Mouse (Mus musculus): ENCODE results near the gene Wdr46. TPM values are rescaled to one million over a fixed set of nuclear protein-coding genes. Genes with fewer than 3 reads are reported as not detected.

The Wdr46 gene
- polyA plus RNA-seq, 1 experiment from 2014 or later: 17.1 TPM

DNA sequence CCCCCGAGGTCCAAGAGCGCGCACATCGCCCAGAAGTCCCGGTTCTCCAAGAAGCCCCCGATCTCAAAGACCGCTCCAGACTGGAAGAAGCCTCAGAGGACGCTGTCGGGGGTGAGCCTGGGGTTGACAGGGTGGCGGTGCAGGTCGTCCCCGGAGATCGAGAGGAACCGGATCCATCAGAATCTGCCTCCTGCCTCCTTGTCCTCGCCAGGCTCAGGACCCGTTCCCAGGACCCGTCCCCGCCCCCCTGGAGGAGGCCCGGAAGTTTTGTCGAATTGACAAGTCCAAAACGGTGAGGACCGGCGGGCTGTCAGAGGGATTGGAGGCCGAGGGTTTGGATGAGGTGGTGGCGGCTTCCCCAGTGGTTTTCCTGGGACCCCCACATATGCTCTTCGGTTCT lies 521 bp downstream of the Wdr46 start:
- Histone ChIP-seq H3K9ac (ENCODE audit: low read length) (peak overlapping the region; percentile 85), H3K4me2 (replicated peaks; ENCODE audit: low read depth) (peak overlapping the region; percentile 92), H3K4me3 (ENCODE audit: low read depth, low read length) (peak overlapping the region; percentile 70), H3K27me3 (ENCODE audit: control insufficient read depth, insufficient read depth, low read length) (no peaks in the 10 kb centered on the region), H3K9me3 (ENCODE audit: control insufficient read depth, low read length) (no peaks in the 10 kb centered on the region), H3K36me3 (ENCODE audit: control insufficient read depth, insufficient read depth, low read length) (peaks cover 4% of the 10 kb centered on the region), H3K4me1 (replicated peaks; ENCODE audit: control insufficient read depth, insufficient read depth) (peaks cover 6% of the 10 kb centered on the region; the same call in 1 of the 2 replicates), H3K27ac (replicated peaks) (no peak overlapping the region)
- peak; percentile 46 for DNase-seq (ENCODE audit: low spot score)
- 1% methylated on average over 26 of the region's 26 CpGs for WGBS
- no peak for TF ChIP-seq CTCF (IDR thresholded peaks at IDR 0.05; ENCODE audit: low read depth)
- no peak for TF ChIP-seq EP300 (optimal IDR thresholded peaks at IDR 0.05)
- ATAC-seq (ENCODE audit: low FRiP score, low TSS enrichment): peak; percentile 5; the same call in 1 of the 2 replicates

DNA sequence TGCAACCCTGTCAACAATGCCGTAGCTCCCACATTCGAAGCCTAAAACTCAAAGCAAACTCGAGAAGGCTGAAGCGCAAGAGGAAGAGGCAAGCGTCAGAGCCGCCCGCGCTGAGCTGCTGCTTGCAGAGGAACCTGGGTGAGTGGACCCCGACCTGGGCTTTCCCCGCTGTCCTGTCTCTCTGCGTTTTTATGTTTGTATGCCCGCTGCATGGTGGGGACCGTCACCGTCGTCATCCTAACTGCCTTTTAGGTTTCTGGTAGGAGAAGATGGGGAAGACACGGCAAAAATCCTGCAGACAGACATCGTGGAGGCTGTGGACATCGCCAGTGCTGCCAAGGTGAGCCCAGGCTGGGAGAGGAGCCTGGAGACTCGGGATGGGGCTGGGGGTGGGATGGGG lies 921 bp downstream of the Wdr46 start:
- ATAC-seq (ENCODE audit: low FRiP score, low TSS enrichment): no peak
- WGBS: 48% methylated on average over 19 of the region's 19 CpGs

DNA sequence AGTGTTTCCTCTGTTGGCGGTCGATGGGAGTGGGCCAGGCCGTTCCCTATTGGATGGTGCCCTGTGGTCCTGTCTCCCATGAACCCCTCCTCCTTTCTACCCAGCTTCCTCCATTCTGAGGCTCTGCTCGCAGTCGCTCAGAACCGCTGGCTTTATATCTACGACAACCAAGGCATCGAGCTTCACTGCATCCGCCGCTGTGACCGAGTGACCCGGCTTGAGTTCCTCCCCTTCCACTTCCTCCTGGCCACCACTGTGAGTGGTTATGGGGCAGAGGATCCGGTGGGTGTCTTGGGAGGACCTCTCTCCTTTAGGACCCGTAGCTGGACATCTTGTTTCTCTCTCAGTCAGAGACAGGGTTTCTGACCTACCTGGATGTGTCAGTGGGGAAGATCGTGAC lies 3.0 kb downstream of the Wdr46 start:
- Histone ChIP-seq H3K27me3 (ENCODE audit: control insufficient read depth, insufficient read depth, low read length) (no peaks in the 10 kb centered on the region), H3K36me3 (ENCODE audit: control insufficient read depth, insufficient read depth, low read length) (peaks cover 7% of the 10 kb centered on the region), H3K27ac (replicated peaks) (no peak overlapping the region), H3K4me2 (replicated peaks; ENCODE audit: low read depth) (no peak overlapping the region), H3K9me3 (ENCODE audit: control insufficient read depth, low read length) (no peaks in the 10 kb centered on the region), H3K4me3 (ENCODE audit: low read depth, low read length) (no peak overlapping the region), H3K4me1 (replicated peaks; ENCODE audit: control insufficient read depth, insufficient read depth) (peaks cover 6% of the 10 kb centered on the region; the same call in 1 of the 2 replicates), H3K9ac (ENCODE audit: low read length) (no peak overlapping the region)
- ATAC-seq (ENCODE audit: low FRiP score, low TSS enrichment) (no peak), DNase-seq (ENCODE audit: low spot score) (no peak)
- TF ChIP-seq CTCF (IDR thresholded peaks at IDR 0.05; ENCODE audit: low read depth): no peak
- TF ChIP-seq EP300 (optimal IDR thresholded peaks at IDR 0.05): no peak
- WGBS: 90% methylated on average over 15 of the region's 15 CpGs

More for the DNA sequence above, 921 bp downstream of the Wdr46 start:
- peaks cover 4% of the 10 kb centered on the region for H3K36me3 ChIP-seq (ENCODE audit: control insufficient read depth, insufficient read depth, low read length)
- H3K4me2 ChIP-seq (replicated peaks; ENCODE audit: low read depth): peak overlapping the region; percentile 92
- H3K4me1 ChIP-seq (replicated peaks; ENCODE audit: control insufficient read depth, insufficient read depth): peaks cover 6% of the 10 kb centered on the region; the same call in 1 of the 2 replicates
- H3K4me3 ChIP-seq (ENCODE audit: low read depth, low read length): peak overlapping the region; percentile 70
- no peaks in the 10 kb centered on the region for H3K27me3 ChIP-seq (ENCODE audit: control insufficient read depth, insufficient read depth, low read length)
- no peaks in the 10 kb centered on the region for H3K9me3 ChIP-seq (ENCODE audit: control insufficient read depth, low read length)
- DNase-seq (ENCODE audit: low spot score): no peak
- H3K27ac ChIP-seq (replicated peaks): no peak overlapping the region
- peak overlapping the region; percentile 85 for H3K9ac ChIP-seq (ENCODE audit: low read length)
- no peak for TF ChIP-seq EP300 (optimal IDR thresholded peaks at IDR 0.05)
- no peak for TF ChIP-seq CTCF (IDR thresholded peaks at IDR 0.05; ENCODE audit: low read depth)

DNA sequence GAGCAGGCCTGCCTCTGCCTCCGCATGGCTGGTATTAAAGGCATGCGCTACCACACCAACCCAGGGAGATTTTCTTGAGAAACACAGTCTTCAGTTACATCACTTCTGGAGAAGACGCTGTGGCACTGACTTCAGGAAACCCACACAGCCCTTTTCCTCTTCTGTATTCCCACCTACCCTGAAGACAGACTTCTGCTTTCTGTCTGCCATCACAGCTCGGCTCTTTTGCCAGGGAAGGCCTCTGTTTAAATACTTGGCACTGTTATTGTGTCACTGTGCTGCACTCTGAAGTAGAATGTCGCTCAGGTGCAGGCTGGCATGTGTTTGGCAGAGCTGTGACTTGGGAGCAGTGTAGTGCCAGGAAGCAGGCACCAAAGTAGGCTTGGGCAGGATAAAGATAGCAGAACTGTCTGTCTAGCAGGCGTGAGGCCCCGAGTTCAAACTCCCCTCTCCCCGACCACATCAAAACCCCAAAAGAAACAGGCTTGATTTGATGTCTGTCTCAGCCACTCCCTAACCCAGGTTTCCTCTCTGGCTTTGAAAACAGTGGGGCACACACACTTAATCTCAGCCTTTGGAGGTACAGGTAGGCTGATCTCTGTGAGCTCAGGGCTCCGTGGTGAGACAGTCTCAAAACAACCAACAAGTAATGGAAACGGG lies 7.1 kb downstream of the Wdr46 start:
- no peaks in the 10 kb centered on the region for H3K27me3 ChIP-seq (ENCODE audit: control insufficient read depth, insufficient read depth, low read length)
- H3K9me3 ChIP-seq (ENCODE audit: control insufficient read depth, low read length): no peaks in the 10 kb centered on the region
- H3K4me2 ChIP-seq (replicated peaks; ENCODE audit: low read depth): no peak overlapping the region
- no peak overlapping the region for H3K27ac ChIP-seq (replicated peaks)
- 84% methylated on average over 10 of the region's 10 CpGs for WGBS
- H3K4me3 ChIP-seq (ENCODE audit: low read depth, low read length): no peak overlapping the region
- ATAC-seq (ENCODE audit: low FRiP score, low TSS enrichment) (no peak), DNase-seq (ENCODE audit: low spot score) (no peak)
- H3K36me3 ChIP-seq (ENCODE audit: control insufficient read depth, insufficient read depth, low read length): peaks cover 8% of the 10 kb centered on the region
- peaks cover 4% of the 10 kb centered on the region for H3K4me1 ChIP-seq (replicated peaks; ENCODE audit: control insufficient read depth, insufficient read depth)
- no peak overlapping the region for H3K9ac ChIP-seq (ENCODE audit: low read length)
- TF ChIP-seq EP300 (optimal IDR thresholded peaks at IDR 0.05) (no peak), CTCF (IDR thresholded peaks at IDR 0.05; ENCODE audit: low read depth) (no peak)

DNA sequence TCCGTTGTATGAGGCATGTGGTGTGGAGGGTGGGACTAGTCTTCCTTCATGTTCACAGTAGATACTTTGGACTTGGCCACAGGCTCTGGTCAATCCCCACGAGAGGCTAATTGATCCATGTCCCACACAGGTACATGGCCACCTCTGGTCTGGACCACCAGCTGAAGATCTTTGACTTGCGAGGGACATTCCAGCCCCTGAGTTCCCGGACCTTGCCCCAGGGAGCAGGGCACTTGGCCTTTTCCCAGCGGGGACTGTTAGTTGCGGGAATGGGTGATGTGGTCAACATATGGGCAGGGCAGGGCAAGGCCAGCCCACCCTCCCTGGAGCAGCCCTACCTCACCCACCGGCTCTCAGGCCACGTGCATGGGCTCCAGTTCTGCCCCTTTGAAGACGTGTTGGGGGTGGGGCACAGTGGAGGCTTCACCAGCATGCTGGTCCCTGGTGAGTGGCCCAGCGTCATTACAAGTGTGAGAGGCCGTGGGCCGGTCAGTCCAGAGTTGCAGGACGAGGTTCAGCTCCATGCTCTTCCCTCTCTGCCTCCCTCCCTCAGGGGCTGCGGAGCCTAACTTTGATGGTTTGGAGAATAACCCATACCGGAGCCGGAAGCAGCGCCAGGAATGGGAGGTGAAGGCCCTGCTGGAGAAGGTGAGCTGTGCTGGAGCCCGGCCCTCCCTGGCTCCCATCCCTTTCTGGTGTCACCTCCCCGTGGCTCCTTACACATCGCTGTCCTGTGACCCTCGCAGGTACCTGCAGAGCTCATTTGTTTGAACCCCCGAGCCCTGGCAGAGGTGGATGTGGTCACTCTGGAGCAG lies 7.8 kb downstream of the Wdr46 start:
- Histone ChIP-seq H3K9me3 (ENCODE audit: control insufficient read depth, low read length) (no peaks in the 10 kb centered on the region), H3K36me3 (ENCODE audit: control insufficient read depth, insufficient read depth, low read length) (peaks cover 16% of the 10 kb centered on the region), H3K4me3 (ENCODE audit: low read depth, low read length) (no peak overlapping the region), H3K9ac (ENCODE audit: low read length) (no peak overlapping the region), H3K27me3 (ENCODE audit: control insufficient read depth, insufficient read depth, low read length) (no peaks in the 10 kb centered on the region), H3K27ac (replicated peaks) (no peak overlapping the region; the same call in 1 of the 2 replicates), H3K4me2 (replicated peaks; ENCODE audit: low read depth) (no peak overlapping the region; the same call in 1 of the 2 replicates), H3K4me1 (replicated peaks; ENCODE audit: control insufficient read depth, insufficient read depth) (peaks cover 4% of the 10 kb centered on the region)
- ATAC-seq (ENCODE audit: low FRiP score, low TSS enrichment): no peak; the same call in 1 of the 2 replicates
- TF ChIP-seq CTCF (IDR thresholded peaks at IDR 0.05; ENCODE audit: low read depth) (no peak), EP300 (optimal IDR thresholded peaks at IDR 0.05) (no peak)
- DNase-seq (ENCODE audit: low spot score): no peak
- WGBS: 82% methylated on average over 22 of the region's 22 CpGs

Measured in stomach, postnatal 0 days (tissue).